Mouse (Mus musculus) small intestine, adult 2 months (tissue): ENCODE measurements around the gene Pds5a. TPM values are rescaled to one million over a fixed set of nuclear protein-coding genes. Genes with fewer than 3 reads are reported as not detected.

Experiments
- H3K27ac ChIP-seq: fragments of 200-500 bp; 2 replicates; pipeline ENCODE4 v1.5.1; 2012; ENCODE audit warnings: low read depth, low read length, control low read depth, inconsistent platforms; ENCODE audit not compliant: insufficient read depth
- H3K27me3 ChIP-seq: fragments of 200-500 bp; 2 replicates; pipeline ENCODE4 v1.6.1; 2012; ENCODE audit warnings: mild to moderate bottlenecking, moderate library complexity, low read length, inconsistent platforms; ENCODE audit not compliant: control insufficient read depth, insufficient read depth
- H3K36me3 ChIP-seq: fragments of 200-500 bp; 2 replicates; pipeline ENCODE4 v1.6.1; 2012; ENCODE audit warnings: mild to moderate bottlenecking, low read length, control low read depth, inconsistent platforms; ENCODE audit not compliant: control insufficient read depth, insufficient read depth
- H3K4me1 ChIP-seq: fragments of 200-500 bp; 2 replicates; pipeline ENCODE4 v1.6.1; 2012; ENCODE audit warnings: low read length, inconsistent platforms, mixed read lengths; ENCODE audit not compliant: control insufficient read depth, insufficient read depth, insufficient read length
- H3K4me3 ChIP-seq: fragments of 200-500 bp; 2 replicates; pipeline ENCODE4 v1.5.1; 2012; ENCODE audit warnings: low read depth, mild to moderate bottlenecking, control low read depth, inconsistent platforms, low read length, moderate library complexity
- CTCF ChIP-seq: fragments of 200-500 bp; IDR thresholded peaks from 2 replicates; pipeline ENCODE4 v1.5.1; 2012; ENCODE audit warnings: low read depth, mild to moderate bottlenecking, control low read depth, inconsistent platforms, low read length, moderate library complexity, mixed read lengths; ENCODE audit not compliant: insufficient replicate concordance, insufficient read length; ENCODE audit errors: extremely low read depth
- POLR2A ChIP-seq: fragments of 200-500 bp; IDR thresholded peaks from 2 replicates; pipeline ENCODE4 v1.6.1; 2012; ENCODE audit warnings: low read depth, mild to moderate bottlenecking, control low read depth, inconsistent platforms, low read length, moderate library complexity
- WGBS: fragments of 180-500 bp; shearing (Covaris S2); methylation state at CpG from one replicate; pipeline ENCODE4 v1.1.7; 2018; 5-methylcytosine and 5-hydroxymethylcytosine counted together
- polyA plus RNA-seq: library from polyadenylated mRNA; depleted of rRNA; stranded (reverse); fragments of >200 nt; gene quantifications from 2 replicates; pipeline ENCODE4 v1.2.3, GENCODE M21; 2012

Pds5a gene
- polyA plus RNA-seq, 1 experiment = 5.4 TPM

- WGBS = 92% methylated on average over 5 of the region's 5 CpGs
- Histone ChIP-seq H3K27ac (no peak overlapping the region), H3K4me1 (no peaks in the 10 kb centered on the region), H3K36me3 (peaks cover 54% of the 10 kb centered on the region), H3K27me3 (no peaks in the 10 kb centered on the region), H3K4me3 (no peak overlapping the region)
- TF ChIP-seq CTCF = no peak
- TF ChIP-seq POLR2A = no peak
These were observed 44.3 kb downstream of the Pds5a start for GRCm38 (mm10) chr5:65653786-65654185.

GRCm38 (mm10) chr5:65638896-65639295 is 59.2 kb downstream of the Pds5a start:
- no peak overlapping the region for H3K4me3 ChIP-seq
- no peak overlapping the region for H3K27ac ChIP-seq
- TF ChIP-seq POLR2A (no peak), CTCF (no peak)
- WGBS = 94% methylated on average over 1 of the region's 1 CpGs
- H3K36me3 ChIP-seq = peaks cover 51% of the 10 kb centered on the region
- H3K4me1 ChIP-seq = no peaks in the 10 kb centered on the region
- no peaks in the 10 kb centered on the region for H3K27me3 ChIP-seq

- no peak overlapping the region for H3K27ac ChIP-seq
- no peaks in the 10 kb centered on the region for H3K27me3 ChIP-seq
- TF ChIP-seq CTCF (no peak), POLR2A (no peak)
- H3K36me3 ChIP-seq = peaks cover 46% of the 10 kb centered on the region
- no peaks in the 10 kb centered on the region for H3K4me1 ChIP-seq
- H3K4me3 ChIP-seq = no peak overlapping the region
These were observed 73.7 kb downstream of the Pds5a start for GRCm38 (mm10) chr5:65624340-65624739.

- TF ChIP-seq CTCF = no peak
- no peak for TF ChIP-seq POLR2A
- Histone ChIP-seq H3K27me3 (no peaks in the 10 kb centered on the region), H3K27ac (no peak overlapping the region), H3K4me1 (no peaks in the 10 kb centered on the region), H3K4me3 (no peak overlapping the region), H3K36me3 (peaks cover 43% of the 10 kb centered on the region)
- WGBS = 65% methylated on average over 9 of the region's 9 CpGs
These were observed 84.7 kb downstream of the Pds5a start for GRCm38 (mm10) chr5:65613152-65613924.

GRCm38 (mm10) chr5:65610541-65610940 is 87.5 kb downstream of the Pds5a start:
- TF ChIP-seq CTCF (no peak), POLR2A (no peak)
- Histone ChIP-seq H3K27me3 (no peaks in the 10 kb centered on the region), H3K4me1 (no peaks in the 10 kb centered on the region), H3K36me3 (peaks cover 27% of the 10 kb centered on the region), H3K27ac (no peak overlapping the region), H3K4me3 (no peak overlapping the region)
- 80% methylated on average over 4 of the region's 4 CpGs for WGBS

- Histone ChIP-seq H3K27me3 (no peaks in the 10 kb centered on the region), H3K4me1 (no peaks in the 10 kb centered on the region), H3K4me3 (no peak overlapping the region), H3K27ac (no peak overlapping the region), H3K36me3 (peaks cover 21% of the 10 kb centered on the region)
- TF ChIP-seq CTCF (no peak), POLR2A (no peak)
- 76% methylated on average over 5 of the region's 5 CpGs for WGBS
These were observed 88.3 kb downstream of the Pds5a start for GRCm38 (mm10) chr5:65609769-65610168.

GRCm38 (mm10) chr5:65606820-65607219 is 91.3 kb downstream of the Pds5a start:
- H3K4me3 ChIP-seq = no peak overlapping the region
- 93% methylated on average over 1 of the region's 1 CpGs for WGBS
- no peak overlapping the region for H3K27ac ChIP-seq
- TF ChIP-seq CTCF (no peak), POLR2A (no peak)
- peaks cover 24% of the 10 kb centered on the region for H3K36me3 ChIP-seq
- no peaks in the 10 kb centered on the region for H3K27me3 ChIP-seq
- no peaks in the 10 kb centered on the region for H3K4me1 ChIP-seq
